9 mouse cellular contexts compared by ENCODE assay signal in genomic region chr12:110431805-110432204, GRCm38 (mm10). TPM values are rescaled to one million over a fixed set of nuclear protein-coding genes. Genes with fewer than 3 reads are reported as not detected.
DNase-seq lines count a peak whose midpoint lies in the region; ATAC-seq lines count a peak whose summit lies in the region.
"Had no signal": no experiment of that assay in that cellular context is flagged by ENCODE, and none has a peak within 500 bp of the region (broad histone marks: within the 10 kb centered on the region; RNA-seq: fewer than 3 reads in every experiment).

No protein-coding gene starts in this region.

- H3K27me3 ChIP-seq in hindbrain, embryonic 13.5 days: no peaks in the 10 kb centered on the region
- H3K27me3 ChIP-seq in hindbrain, embryonic 16.5 days (replicated peaks; ENCODE audit: control insufficient read depth, insufficient read depth, low read length): no peaks in the 10 kb centered on the region
- peaks cover 14% of the 10 kb centered on the region for H3K27me3 ChIP-seq in heart, embryonic 15.5 days

- peak overlapping the region; percentile 19; the same call in 1 of the 2 replicates for H3K9ac ChIP-seq in hindbrain, embryonic 13.5 days
- no peak overlapping the region for H3K9ac ChIP-seq in hindbrain, embryonic 16.5 days (ENCODE audit: low read depth, low read length)
- H3K9ac ChIP-seq in heart, embryonic 15.5 days: no peak overlapping the region
- H3K9ac ChIP-seq: hindbrain, embryonic 14.5 days had no signal

- no peak overlapping the region for H3K27ac ChIP-seq in hindbrain, embryonic 13.5 days
- H3K27ac ChIP-seq in hindbrain, embryonic 16.5 days (ENCODE audit: low read depth, low read length): no peak overlapping the region
- H3K27ac ChIP-seq in heart, embryonic 15.5 days: no peak overlapping the region
- H3K27ac ChIP-seq: hindbrain, embryonic 14.5 days had no signal

- no peak overlapping the region for H3K4me3 ChIP-seq in hindbrain, embryonic 13.5 days
- no peak overlapping the region for H3K4me3 ChIP-seq in hindbrain, embryonic 16.5 days (ENCODE audit: low read length)
- H3K4me3 ChIP-seq in heart, embryonic 15.5 days: no peak overlapping the region

- peak; percentile 10 for DNase-seq in urinary bladder, postnatal 14 days (ENCODE audit: low spot score)
- no peak for DNase-seq in urinary bladder, adult 2 months (ENCODE audit: low spot score)
- DNase-seq in frontal cortex, postnatal 14 days (ENCODE audit: low spot score in 2 of 2): no peak
- no peak for DNase-seq in spleen, postnatal 10 days (ENCODE audit: low spot score in 2 of 2)
- no peak for DNase-seq in embryo, embryonic 10.5 days (ENCODE audit: low spot score)

- H3K36me3 ChIP-seq in hindbrain, embryonic 13.5 days: no peaks in the 10 kb centered on the region
- H3K36me3 ChIP-seq in hindbrain, embryonic 16.5 days (ENCODE audit: control insufficient read depth, insufficient read depth, low read length): no peaks in the 10 kb centered on the region
- H3K36me3 ChIP-seq in heart, embryonic 15.5 days: no peaks in the 10 kb centered on the region

- WGBS in hindbrain, embryonic 13.5 days: 52% methylated on average over 7 of the region's 7 CpGs
- 30% methylated on average over 7 of the region's 7 CpGs for WGBS in hindbrain, embryonic 16.5 days
- 28% methylated on average over 7 of the region's 7 CpGs for WGBS in heart, embryonic 15.5 days

- no peaks in the 10 kb centered on the region for H3K4me1 ChIP-seq in hindbrain, embryonic 13.5 days (replicated peaks)
- H3K4me1 ChIP-seq in hindbrain, embryonic 16.5 days (ENCODE audit: control insufficient read depth, insufficient read depth, low read depth, low read length): no peaks in the 10 kb centered on the region
- peaks cover 6% of the 10 kb centered on the region; the same call in 1 of the 2 replicates for H3K4me1 ChIP-seq in heart, embryonic 15.5 days (replicated peaks)

- no peak overlapping the region for H3K4me2 ChIP-seq in hindbrain, embryonic 13.5 days
- H3K4me2 ChIP-seq in hindbrain, embryonic 16.5 days (ENCODE audit: low read length): no peak overlapping the region
- H3K4me2 ChIP-seq in heart, embryonic 15.5 days: no peak overlapping the region
- H3K4me2 ChIP-seq: hindbrain, embryonic 14.5 days had no signal

- no peaks in the 10 kb centered on the region for H3K9me3 ChIP-seq in hindbrain, embryonic 13.5 days
- no peaks in the 10 kb centered on the region for H3K9me3 ChIP-seq in hindbrain, embryonic 16.5 days (ENCODE audit: control insufficient read depth, low read length)
- H3K9me3 ChIP-seq in heart, embryonic 15.5 days (replicated peaks): no peaks in the 10 kb centered on the region

- no peak for ATAC-seq in hindbrain, embryonic 13.5 days (ENCODE audit: low FRiP score)
- ATAC-seq in hindbrain, embryonic 16.5 days: no peak; the same call in 1 of the 2 replicates
- ATAC-seq in heart, embryonic 15.5 days (replicated peaks; ENCODE audit: insufficient number of reproducible peaks, insufficient read depth, low FRiP score, low read depth): peak; percentile 56

RNA-seq across cellular contexts. Expression of gene Ppp2r5c, which starts 15.1 kb away (rescaled TPM):
- 142 and 144 TPM in 2 replicates for polyA plus RNA-seq in hindbrain, embryonic 13.5 days (2015; fragmentation: Nextera tagmentation; extraction: Ambion mirVana)
- 135 and 136 TPM in 2 replicates for polyA plus RNA-seq in hindbrain, embryonic 16.5 days (2015; fragmentation: Nextera tagmentation; extraction: Ambion mirVana)
- 65.3 and 78.7 TPM in 2 replicates for polyA plus RNA-seq in urinary bladder, adult 2 months (2012; rRNA removed)
- polyA plus RNA-seq in heart, embryonic 15.5 days (2015; fragmentation: Nextera tagmentation; extraction: Ambion mirVana): 117 and 124 TPM in 2 replicates
